Mouse (Mus musculus): ENCODE results near the gene Dnajc6.
A peak's percentile ranks its signal among the peaks of the same experiment; 100 is the strongest.

The Dnajc6 gene

GRCm38 (mm10) chr4:101572142-101572541, 75.7 kb downstream of the Dnajc6 start:
- DNase-seq, result no peak

DNA sequence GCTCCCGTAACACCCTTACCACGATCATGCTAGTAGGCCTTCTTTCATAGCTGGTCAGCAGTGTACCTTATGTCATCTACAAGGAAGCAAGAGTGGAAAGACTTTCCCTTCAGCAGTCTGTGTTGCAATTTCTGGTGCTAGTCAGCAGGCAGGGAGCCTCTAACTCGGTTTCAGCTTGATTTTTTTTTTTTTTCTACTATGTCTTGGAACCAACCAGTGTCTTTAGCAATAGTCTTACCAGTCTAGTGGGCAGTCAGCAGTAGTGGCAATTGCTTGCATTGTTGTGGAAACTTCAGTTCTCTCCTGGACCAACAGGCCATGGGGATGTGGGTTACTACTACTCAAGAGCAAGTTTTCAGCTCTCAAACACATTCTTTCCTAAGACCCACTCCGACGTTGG, 78.9 kb downstream of the Dnajc6 start:
- no peak for DNase-seq

GRCm38 (mm10) chr4:101578720-101579119, 82.3 kb downstream of the Dnajc6 start:
- no peak for DNase-seq

DNA sequence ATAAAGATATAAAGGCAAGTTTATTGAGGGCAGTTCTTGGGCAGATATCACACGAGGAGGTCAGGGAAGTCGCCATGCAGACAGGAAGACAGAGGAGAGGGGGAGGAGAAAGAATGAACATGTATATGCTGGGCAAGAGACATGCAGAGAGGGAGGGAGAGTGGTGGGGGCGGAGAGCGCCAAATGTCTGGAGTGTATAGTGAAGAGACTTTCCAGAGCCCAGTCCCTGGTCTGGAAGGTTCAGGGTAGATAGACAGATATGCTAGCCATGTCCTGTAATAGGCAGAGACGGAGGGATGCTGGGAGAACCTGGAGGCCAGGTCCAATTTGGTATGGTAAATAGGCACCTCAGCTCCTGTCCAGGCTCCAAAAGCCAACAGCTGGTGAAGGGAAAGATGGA, 83.1 kb downstream of the Dnajc6 start:
- DNase-seq, result no peak

- DNase-seq, result no peak
Observed at GRCm38 (mm10) chr4:101581156-101581555, 84.7 kb downstream of the Dnajc6 start.

DNA sequence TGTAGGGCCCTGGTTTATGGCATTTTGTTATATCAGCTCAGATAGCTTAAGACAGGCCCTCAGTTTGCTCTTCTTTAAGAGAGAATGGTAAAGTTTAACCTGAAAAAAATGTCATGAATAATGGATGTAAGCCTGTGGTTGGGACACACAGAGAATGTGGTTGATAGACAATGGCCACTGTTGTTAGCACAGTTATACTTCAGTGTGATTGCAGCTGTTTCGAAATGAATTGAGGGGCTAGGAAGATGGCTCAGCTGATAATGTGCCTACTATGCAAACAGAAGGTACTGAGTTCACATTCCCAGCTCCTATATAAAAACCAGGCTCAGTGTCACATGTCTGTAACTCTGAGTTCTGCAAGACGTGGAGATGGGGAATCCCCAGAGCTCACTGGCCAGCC, 86.4 kb downstream of the Dnajc6 start:
- DNase-seq, result no peak

- DNase-seq, result no peak
Observed at GRCm38 (mm10) chr4:101584524-101585454, 88.3 kb downstream of the Dnajc6 start.

GRCm38 (mm10) chr4:101585455-101586184, 89.2 kb downstream of the Dnajc6 start:
- DNase-seq, result no peak

- peak; percentile 71 for DNase-seq
Observed at GRCm38 (mm10) chr4:101588932-101589331, 92.5 kb downstream of the Dnajc6 start.

DNA sequence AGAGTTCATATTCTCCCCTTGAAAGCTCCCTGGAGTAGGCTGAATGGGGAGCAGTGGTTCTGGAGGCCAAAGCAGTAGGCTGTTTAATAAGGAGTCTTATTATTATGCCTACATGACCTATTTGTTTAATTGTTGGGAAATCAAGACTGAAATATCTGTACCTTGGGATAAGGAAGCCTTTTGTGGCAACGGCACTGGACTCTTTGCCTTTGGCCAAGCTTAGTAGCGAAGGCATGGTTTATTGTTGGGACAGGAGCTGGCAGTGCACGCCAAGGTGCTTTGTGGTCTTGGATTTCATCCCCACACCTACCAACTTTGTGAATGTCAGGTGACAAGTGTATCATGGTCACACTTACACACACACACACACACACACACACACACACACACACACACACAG, 93.3 kb downstream of the Dnajc6 start:
- DNase-seq, result no peak

- DNase-seq, result no peak
Observed at GRCm38 (mm10) chr4:101591400-101591799, 95.0 kb downstream of the Dnajc6 start.

- no peak for DNase-seq
Observed at GRCm38 (mm10) chr4:101592466-101592865, 96.0 kb downstream of the Dnajc6 start.

GRCm38 (mm10) chr4:101601758-101602157, 105.3 kb downstream of the Dnajc6 start:
- no peak for DNase-seq

GRCm38 (mm10) chr4:101603635-101604034, 107.2 kb downstream of the Dnajc6 start:
- no peak for DNase-seq

GRCm38 (mm10) chr4:101616520-101616919, 120.1 kb downstream of the Dnajc6 start:
- no peak for DNase-seq

DNA sequence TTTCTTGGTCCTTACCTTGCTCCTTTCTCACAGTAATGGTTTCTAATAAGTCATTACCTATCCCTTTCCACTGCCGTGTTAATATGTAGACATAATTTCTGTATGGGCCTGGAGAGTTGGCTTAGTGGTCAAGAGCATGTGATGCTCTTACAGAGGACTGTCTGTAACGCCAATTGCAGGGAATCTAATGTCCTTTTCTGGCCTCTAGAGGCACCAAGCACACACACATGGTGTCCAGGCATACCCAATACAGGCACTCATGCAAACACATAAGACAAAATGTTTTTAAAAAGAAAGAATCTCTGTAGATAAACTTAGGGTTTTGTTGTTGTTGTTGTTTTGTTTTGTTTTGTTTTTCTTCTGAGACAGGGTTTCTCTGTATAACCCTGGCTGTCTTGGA, 121.3 kb downstream of the Dnajc6 start:
- no peak for DNase-seq

- no peak for DNase-seq
Observed at GRCm38 (mm10) chr4:101620206-101620605, 123.8 kb downstream of the Dnajc6 start.

DNA sequence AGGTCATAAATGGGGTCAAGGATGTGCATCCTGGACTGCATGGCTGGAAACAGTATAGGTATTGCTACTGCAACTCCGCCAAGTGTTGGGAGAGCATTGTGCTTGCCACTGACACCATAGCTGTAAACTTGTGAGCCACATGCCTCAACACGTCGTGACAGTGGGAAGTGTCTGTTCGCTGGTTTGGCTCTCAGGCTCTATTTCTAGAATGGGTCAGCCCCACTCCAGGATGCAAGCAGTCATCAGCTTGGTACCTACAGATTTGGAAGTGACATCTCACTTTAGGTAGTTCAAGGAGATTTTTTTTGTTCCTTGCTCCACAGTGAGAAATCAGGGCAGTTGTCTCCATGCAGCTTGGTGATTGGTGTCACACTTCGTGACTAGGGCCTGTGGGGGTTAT, 124.8 kb downstream of the Dnajc6 start:
- DNase-seq, result no peak

GRCm38 (mm10) chr4:101625278-101625677, 128.8 kb downstream of the Dnajc6 start:
- no peak for DNase-seq

DNA sequence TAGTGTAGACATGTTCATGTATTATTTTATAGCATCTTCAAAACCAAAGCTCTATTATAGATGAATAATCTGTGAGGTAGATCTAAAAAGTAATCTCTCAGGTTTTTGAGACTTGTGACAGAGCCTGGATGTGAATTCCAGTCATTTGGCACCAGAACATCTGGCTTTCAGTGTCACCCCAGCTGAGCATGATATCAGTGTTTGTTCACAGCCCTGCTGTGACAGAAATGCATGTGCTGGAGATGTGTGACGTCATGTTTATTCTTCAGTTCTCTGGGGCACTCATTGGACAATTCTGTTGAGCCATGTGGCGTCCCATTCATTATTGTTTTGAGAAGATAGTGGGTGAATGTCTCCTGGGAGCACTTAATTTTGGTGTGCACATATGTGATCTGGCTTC, 139.1 kb downstream of the Dnajc6 start:
- DNase-seq, result no peak

- DNase-seq, result no peak
Observed at GRCm38 (mm10) chr4:101637472-101637871, 141.0 kb downstream of the Dnajc6 start.

DNA sequence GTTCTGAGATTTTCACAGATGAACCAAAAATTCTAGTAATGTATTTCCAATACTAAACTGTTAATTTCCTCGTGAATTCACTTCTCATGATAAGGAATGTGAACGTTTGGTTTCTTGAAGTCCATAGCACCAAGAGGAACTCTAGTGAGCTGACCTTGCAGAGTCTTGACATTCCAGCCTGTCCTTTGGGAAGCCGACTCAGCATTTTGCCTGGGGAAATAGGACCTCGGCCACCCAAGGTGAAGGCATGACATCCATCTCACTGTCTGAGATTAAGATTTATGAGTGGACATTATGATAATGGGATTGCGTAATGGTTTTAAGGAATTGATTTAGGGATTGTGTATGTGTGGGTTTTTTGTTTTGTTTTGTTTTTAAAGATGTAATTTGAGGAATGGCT, 144.2 kb downstream of the Dnajc6 start:
- DNase-seq, result no peak

DNA sequence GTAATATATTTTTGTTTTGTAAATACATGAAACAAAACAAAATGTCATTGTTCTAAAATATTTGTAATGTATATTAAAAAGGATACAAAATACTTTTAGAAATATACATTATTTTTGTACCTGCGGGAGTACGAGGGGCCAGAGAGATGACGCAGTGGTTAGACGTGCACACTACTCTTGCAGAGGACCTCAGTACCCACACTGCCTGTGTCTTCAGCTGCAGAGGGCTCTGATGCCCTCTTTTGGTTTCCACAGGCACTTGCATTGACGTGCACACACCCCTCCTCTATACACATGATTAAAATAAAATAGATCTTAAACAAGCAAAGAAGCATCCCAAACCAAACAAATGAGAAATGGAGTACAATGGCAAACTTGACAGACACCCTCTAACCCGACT, 146.3 kb downstream of the Dnajc6 start:
- no peak for DNase-seq

DNA sequence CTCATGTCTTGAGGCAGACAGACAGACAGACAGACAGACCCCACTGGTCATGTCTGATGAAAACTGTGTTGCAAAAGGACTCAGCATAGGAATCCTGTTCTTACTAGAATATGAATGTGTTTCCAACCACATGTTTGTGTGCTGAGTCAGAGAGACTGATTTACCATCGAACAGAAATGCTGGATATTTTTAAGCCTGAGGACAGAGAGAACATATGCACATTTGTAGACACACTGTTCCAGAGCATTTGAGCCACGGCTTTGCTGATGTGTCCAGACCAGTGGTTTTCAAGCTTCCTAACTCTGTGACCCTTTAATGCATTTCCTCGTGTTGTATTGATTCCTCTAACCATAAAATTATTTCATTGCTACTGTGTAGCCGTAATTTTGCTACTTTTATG, 146.8 kb downstream of the Dnajc6 start:
- DNase-seq, result peak; percentile 51

Data from right cerebral cortex, adult 18-20 months (tissue).